Mouse (Mus musculus) CD4-positive, CD25-positive, alpha-beta regulatory T cell, adult 2 months (primary cell): ENCODE results near the gene Aurkb.

Source experiments
- DNase-seq: peaks from one replicate; pipeline ENCODE4 v3.0.0-alpha.2; 2012; ENCODE audit warnings: low read depth, low spot score

The Aurkb gene

GRCm38 (mm10) chr11:69036486-69037230 lies 8.8 kb upstream of the Aurkb start:
- peak; percentile 91 for DNase-seq

- peak; percentile 87 for DNase-seq
Measured at GRCm38 (mm10) chr11:69037231-69038061, 8.0 kb upstream of the Aurkb start.

- peak; percentile 21 for DNase-seq
Measured at GRCm38 (mm10) chr11:69038173-69038572, 7.3 kb upstream of the Aurkb start.

GRCm38 (mm10) chr11:69046395-69046774 lies 938 bp downstream of the Aurkb start:
- DNase-seq = no peak

GRCm38 (mm10) chr11:69047592-69047991 lies 2.1 kb downstream of the Aurkb start:
- DNase-seq = no peak

- no peak for DNase-seq
Measured at GRCm38 (mm10) chr11:69048151-69048550, 2.7 kb downstream of the Aurkb start.

GRCm38 (mm10) chr11:69050748-69051147 lies 5.3 kb downstream of the Aurkb start:
- no peak for DNase-seq

GRCm38 (mm10) chr11:69051771-69052170 lies 6.3 kb downstream of the Aurkb start:
- no peak for DNase-seq

- DNase-seq = no peak
Measured at GRCm38 (mm10) chr11:69052824-69053421, 7.5 kb downstream of the Aurkb start.

GRCm38 (mm10) chr11:69053848-69054247 lies 8.4 kb downstream of the Aurkb start:
- DNase-seq = peak; percentile 43

- no peak for DNase-seq
Measured at GRCm38 (mm10) chr11:69058265-69058664, 12.8 kb downstream of the Aurkb start.

- DNase-seq = peak; percentile 47
Measured at GRCm38 (mm10) chr11:69058729-69059356, 13.4 kb downstream of the Aurkb start.

- DNase-seq = peak; percentile 96
Measured at GRCm38 (mm10) chr11:69059357-69059974, 14.0 kb downstream of the Aurkb start, which contains the start of gene Borcs6. TSS of gene Borcs6 (plus strand) at chr11:69059717.

- DNase-seq = peak; percentile 69
Measured at GRCm38 (mm10) chr11:69059975-69060411, 14.5 kb downstream of the Aurkb start.

- DNase-seq = peak; percentile 54
Measured at GRCm38 (mm10) chr11:69060448-69061254, 15.2 kb downstream of the Aurkb start.

GRCm38 (mm10) chr11:69061255-69061912 lies 15.9 kb downstream of the Aurkb start:
- DNase-seq = peak; percentile 20

GRCm38 (mm10) chr11:69062194-69062760 lies 16.8 kb downstream of the Aurkb start:
- DNase-seq = peak; percentile 85

- DNase-seq = peak; percentile 95
Measured at GRCm38 (mm10) chr11:69062761-69063224, 17.3 kb downstream of the Aurkb start.
